Mouse (Mus musculus) MEL (cell line): ENCODE results near the gene Slc25a15.

Source experiments
- BHLHE40 ChIP-seq: IDR thresholded peaks from 2 replicates; pipeline ENCODE4 v1.6.1; 2012; ENCODE audit warnings: low read depth, mild to moderate bottlenecking, inconsistent platforms, low read length, improper control_type of control experiment, borderline replicate concordance
- CTCF ChIP-seq, 3 experiments: IDR thresholded peaks in 2 of 3; conservative IDR thresholded peaks in 1 of 3; 2 replicates each; pipeline ENCODE4 v1.5.1; 2011 to 2012; ENCODE audit warnings: low read length in 3 of 3, low read depth in 2 of 3, mild to moderate bottlenecking in 2 of 3, improper control_type of control experiment in 1 of 3, inconsistent platforms in 1 of 3, mixed read lengths in 1 of 3, moderate library complexity in 1 of 3; ENCODE audit not compliant: control insufficient read depth in 1 of 3, insufficient read depth in 1 of 3, poor library complexity in 1 of 3, severe bottlenecking in 1 of 3
- EP300 ChIP-seq, 2 experiments: IDR thresholded peaks; 2 replicates each; pipeline ENCODE4 v1.6.1; 2011; ENCODE audit warnings: improper control_type of control experiment in 2 of 2, low read length in 2 of 2, low read depth in 1 of 2, mild to moderate bottlenecking in 1 of 2
- GATA1 ChIP-seq: IDR thresholded peaks from 2 replicates; pipeline ENCODE4 v1.6.1; 2011; ENCODE audit warnings: low read depth, low read length, improper control_type of control experiment
- MAX ChIP-seq: IDR thresholded peaks from 2 replicates; pipeline ENCODE4 v1.6.1; 2011; ENCODE audit warnings: low read length, improper control_type of control experiment
- POLR2A ChIP-seq, 2 experiments: IDR thresholded peaks; 2 replicates each; pipeline ENCODE4 v1.6.1; 2011 to 2012; ENCODE audit warnings: low read length in 2 of 2, mild to moderate bottlenecking in 2 of 2, control low read depth in 1 of 2, improper control_type of control experiment in 1 of 2, low read depth in 1 of 2, moderate library complexity in 1 of 2; ENCODE audit not compliant: control insufficient read depth in 1 of 2, insufficient read depth in 1 of 2, poor library complexity in 1 of 2
- POLR2AphosphoS2 ChIP-seq: IDR thresholded peaks from 2 replicates; pipeline ENCODE4 v1.6.1; 2011; ENCODE audit warnings: low read length, improper control_type of control experiment
- TCF12 ChIP-seq: IDR thresholded peaks from 2 replicates; pipeline ENCODE4 v1.6.1; 2014; ENCODE audit warnings: low read depth, mild to moderate bottlenecking, inconsistent platforms, low read length, improper control_type of control experiment, moderate library complexity
- ZC3H11A ChIP-seq: IDR thresholded peaks from 2 replicates; pipeline ENCODE4 v1.6.1; 2012; ENCODE audit warnings: low read depth, mild to moderate bottlenecking, inconsistent platforms, low read length, improper control_type of control experiment
- ZMIZ1 ChIP-seq: IDR thresholded peaks from 2 replicates; pipeline ENCODE4 v1.6.1; 2012; ENCODE audit warnings: low read depth, mild to moderate bottlenecking, inconsistent platforms, low read length, improper control_type of control experiment, moderate library complexity

GRCm38 (mm10) chr8:22398142-22398951, at the start of gene Slc25a15:
- TF ChIP-seq TCF12: no peak; the same call in 1 of the 2 replicates
- no peak for TF ChIP-seq GATA1
- peak; percentile 77; the same call in 1 of the 2 replicates for TF ChIP-seq BHLHE40
- no peak for TF ChIP-seq CTCF (IDR thresholded peaks at IDR 0.05 in 2 of 3, conservative IDR thresholded peaks at IDR 0.05 in 1 of 3; ENCODE audit: control insufficient read depth in 1 of 3, insufficient read depth in 1 of 3, low read depth in 2 of 3, low read length in 3 of 3, poor library complexity in 1 of 3, severe bottlenecking in 1 of 3)
- peak in 1 of 2 experiments; percentile 19; a peak in 1 of 4 replicates for TF ChIP-seq EP300 (IDR thresholded peaks at IDR 0.05; ENCODE audit: low read depth in 1 of 2, low read length in 2 of 2)
- no peak for TF ChIP-seq ZC3H11A
- peak; percentile 67; the same call in 1 of the 2 replicates for TF ChIP-seq MAX
- peak; percentile 95 to 97 for TF ChIP-seq POLR2A (IDR thresholded peaks at IDR 0.05; ENCODE audit: control insufficient read depth in 1 of 2, insufficient read depth in 1 of 2, low read depth in 1 of 2, low read length in 2 of 2, poor library complexity in 1 of 2)
- TF ChIP-seq ZMIZ1: peak; percentile 95
- peak; percentile 95 for TF ChIP-seq POLR2AphosphoS2
